Mouse (Mus musculus) limb, embryonic 12.5 days (tissue): ENCODE results near the gene Olfr1358. TPM values are rescaled to one million over a fixed set of nuclear protein-coding genes. Genes with fewer than 3 reads are reported as not detected.
"Not testable (repeated sequence)": the region's sequence is repeated elsewhere in the genome, so short reads cannot be mapped to it uniquely, and the experiment has no call there.

Experiments
- ATAC-seq: fragments of 200-750 bp; cut with Nextera tagmentation; 2 replicates; pipeline ENCODE4 v1.8.0; 2017; ENCODE audit warnings: low read depth, moderate TSS enrichment; ENCODE audit not compliant: insufficient number of reproducible peaks, insufficient read depth, low FRiP score, low TSS enrichment
- H3K27ac ChIP-seq: fragments of 300-500 bp; sonication (generic); 2 replicates; pipeline ENCODE4 v1.5.1; 2016; ENCODE audit warnings: mild to moderate bottlenecking, moderate library complexity
- H3K27me3 ChIP-seq: fragments of 300-500 bp; sonication (generic); 2 replicates; pipeline ENCODE4 v1.6.1; 2016; ENCODE audit warnings: mild to moderate bottlenecking, moderate library complexity
- H3K36me3 ChIP-seq: fragments of 300-500 bp; sonication (generic); 2 replicates; pipeline ENCODE4 v1.6.1; 2016; ENCODE audit warnings: mild to moderate bottlenecking, moderate library complexity
- H3K4me1 ChIP-seq: fragments of 300-500 bp; sonication (generic); replicated peaks from 2 replicates; pipeline ENCODE4 v1.6.1; 2016
- H3K4me2 ChIP-seq: fragments of 300-500 bp; sonication (generic); 2 replicates; pipeline ENCODE4 v1.6.1; 2016; ENCODE audit warnings: mild to moderate bottlenecking, moderate library complexity
- H3K4me3 ChIP-seq: fragments of 300-500 bp; sonication (generic); replicated peaks from 2 replicates; pipeline ENCODE4 v1.5.1; 2016; ENCODE audit warnings: mild to moderate bottlenecking
- H3K9ac ChIP-seq: fragments of 300-500 bp; sonication (generic); replicated peaks from 2 replicates; pipeline ENCODE4 v1.6.1; 2016; ENCODE audit warnings: mild to moderate bottlenecking, moderate library complexity
- H3K9me3 ChIP-seq: fragments of 300-500 bp; sonication (generic); 2 replicates; pipeline ENCODE4 v1.6.1; 2016; ENCODE audit warnings: mild to moderate bottlenecking, moderate library complexity
- WGBS: fragments of 180-500 bp; shearing (Covaris S2); methylation state at CpG from one replicate; pipeline ENCODE4 v1.1.7; 2016; 5-methylcytosine and 5-hydroxymethylcytosine counted together
- polyA plus RNA-seq: library from polyadenylated mRNA; unstranded; fragments of >200 nt; fragmentation: Nextera tagmentation; extraction: Ambion mirVana; gene quantifications from 2 replicates; pipeline ENCODE4 v1.2.1, GENCODE M21; 2016

The Olfr1358 gene
- polyA plus RNA-seq, 1 experiment from 2014 or later = not detected

GRCm38 (mm10) chr10:78486871-78487270, 30.4 kb upstream of the Olfr1358 start:
- H3K4me2 ChIP-seq = no peak overlapping the region
- H3K27ac ChIP-seq = no peak overlapping the region
- H3K27me3 ChIP-seq = peaks cover 30% of the 10 kb centered on the region
- H3K4me3 ChIP-seq = no peak overlapping the region
- no peaks in the 10 kb centered on the region for H3K9me3 ChIP-seq
- no peak overlapping the region for H3K9ac ChIP-seq
- 60% methylated on average over 5 of the region's 5 CpGs for WGBS
- ATAC-seq = no peak
- peaks cover 5% of the 10 kb centered on the region; the same call in 1 of the 2 replicates for H3K4me1 ChIP-seq
- no peaks in the 10 kb centered on the region for H3K36me3 ChIP-seq

GRCm38 (mm10) chr10:78487431-78488086, 29.7 kb upstream of the Olfr1358 start:
- no peak overlapping the region for H3K27ac ChIP-seq

GRCm38 (mm10) chr10:78502986-78503733, 14.1 kb upstream of the Olfr1358 start:
- 83% methylated on average over 6 of the region's 6 CpGs for WGBS
- ATAC-seq = no peak
- H3K27ac ChIP-seq = no peak overlapping the region
- no peak overlapping the region for H3K4me2 ChIP-seq
- no peaks in the 10 kb centered on the region for H3K27me3 ChIP-seq
- no peaks in the 10 kb centered on the region for H3K36me3 ChIP-seq
- no peak overlapping the region for H3K9ac ChIP-seq
- H3K4me3 ChIP-seq = no peak overlapping the region
- no peaks in the 10 kb centered on the region for H3K4me1 ChIP-seq
- H3K9me3 ChIP-seq = 0 out of 2 replicates have a peak, but pooled peaks cover 3% of the 10 kb centered on the region

More at GRCm38 (mm10) chr10:78487431-78488086, 29.7 kb upstream of the Olfr1358 start:
- Histone ChIP-seq H3K4me2 (peak overlapping the region; percentile 59), H3K4me3 (peak overlapping the region; percentile 30), H3K9ac (peak overlapping the region; percentile 40; the same call in 1 of the 2 replicates), H3K27me3 (peaks cover 24% of the 10 kb centered on the region), H3K9me3 (no peaks in the 10 kb centered on the region), H3K4me1 (no peaks in the 10 kb centered on the region), H3K36me3 (no peaks in the 10 kb centered on the region)
- 9% methylated on average over 26 of the region's 26 CpGs for WGBS
- peak; percentile 67 for ATAC-seq

- H3K27ac ChIP-seq = no peak overlapping the region
- no peak for ATAC-seq
- H3K27me3 ChIP-seq = peaks cover 3% of the 10 kb centered on the region; the same call in 1 of the 2 replicates
- no peaks in the 10 kb centered on the region for H3K4me1 ChIP-seq
- no peaks in the 10 kb centered on the region for H3K36me3 ChIP-seq
- no peak overlapping the region for H3K9ac ChIP-seq
- no peak overlapping the region for H3K4me3 ChIP-seq
- no peaks in the 10 kb centered on the region for H3K9me3 ChIP-seq
- no peak overlapping the region for H3K4me2 ChIP-seq
- 88% methylated on average over 9 of the region's 9 CpGs for WGBS
Observed at GRCm38 (mm10) chr10:78519792-78520191, 2.6 kb downstream of the Olfr1358 start.

- 56% methylated on average over 17 of the region's 17 CpGs for WGBS
- peaks cover 3% of the 10 kb centered on the region; the same call in 1 of the 2 replicates for H3K27me3 ChIP-seq
- no peaks in the 10 kb centered on the region for H3K9me3 ChIP-seq
- H3K4me2 ChIP-seq = no peak overlapping the region
- H3K36me3 ChIP-seq = no peaks in the 10 kb centered on the region
- no peak overlapping the region for H3K27ac ChIP-seq
- H3K4me3 ChIP-seq = no peak overlapping the region
- no peak for ATAC-seq
- H3K9ac ChIP-seq = no peak overlapping the region
- H3K4me1 ChIP-seq = no peaks in the 10 kb centered on the region
Observed at GRCm38 (mm10) chr10:78520260-78521005, 3.2 kb downstream of the Olfr1358 start.

GRCm38 (mm10) chr10:78525071-78525470, 7.8 kb downstream of the Olfr1358 start:
- H3K9ac ChIP-seq, H3K4me3 ChIP-seq, H3K27ac ChIP-seq, H3K4me1 ChIP-seq, H3K27me3 ChIP-seq, H3K36me3 ChIP-seq, ATAC-seq, H3K9me3 ChIP-seq, H3K4me2 ChIP-seq: not testable (repeated sequence)
- WGBS = 61% methylated on average over 3 of the region's 3 CpGs

- no peaks in the 10 kb centered on the region for H3K4me1 ChIP-seq
- no peak for ATAC-seq
- H3K36me3 ChIP-seq = no peaks in the 10 kb centered on the region
- 58% methylated on average over 4 of the region's 4 CpGs for WGBS
- H3K9me3 ChIP-seq = no peaks in the 10 kb centered on the region
- no peaks in the 10 kb centered on the region for H3K27me3 ChIP-seq
- no peak overlapping the region for H3K4me3 ChIP-seq
- H3K9ac ChIP-seq = no peak overlapping the region
- H3K27ac ChIP-seq = no peak overlapping the region
- H3K4me2 ChIP-seq = no peak overlapping the region
Observed at GRCm38 (mm10) chr10:78525511-78525910, 8.3 kb downstream of the Olfr1358 start.

- Histone ChIP-seq H3K4me1 (no peaks in the 10 kb centered on the region), H3K4me3 (no peak overlapping the region), H3K27ac (no peak overlapping the region), H3K36me3 (no peaks in the 10 kb centered on the region), H3K9me3 (no peaks in the 10 kb centered on the region), H3K4me2 (no peak overlapping the region), H3K9ac (no peak overlapping the region), H3K27me3 (no peaks in the 10 kb centered on the region)
- ATAC-seq = no peak
- 49% methylated on average over 2 of the region's 2 CpGs for WGBS
Observed at GRCm38 (mm10) chr10:78540943-78541342, 23.7 kb downstream of the Olfr1358 start.

GRCm38 (mm10) chr10:78565070-78565469, 47.8 kb downstream of the Olfr1358 start:
- peaks cover 2% of the 10 kb centered on the region for H3K4me1 ChIP-seq
- no peaks in the 10 kb centered on the region for H3K27me3 ChIP-seq
- ATAC-seq = no peak
- no peaks in the 10 kb centered on the region for H3K9me3 ChIP-seq
- H3K27ac ChIP-seq = no peak overlapping the region
- no peak overlapping the region for H3K4me3 ChIP-seq
- no peaks in the 10 kb centered on the region for H3K36me3 ChIP-seq
- no peak overlapping the region for H3K9ac ChIP-seq
- 89% methylated on average over 1 of the region's 1 CpGs for WGBS
- H3K4me2 ChIP-seq = no peak overlapping the region

GRCm38 (mm10) chr10:78569191-78569590, 52.0 kb downstream of the Olfr1358 start:
- ATAC-seq = no peak

GRCm38 (mm10) chr10:78569686-78570085, 52.5 kb downstream of the Olfr1358 start:
- H3K4me1 ChIP-seq = peaks cover 19% of the 10 kb centered on the region
- no peaks in the 10 kb centered on the region for H3K36me3 ChIP-seq
- no peak overlapping the region for H3K4me3 ChIP-seq
- no peaks in the 10 kb centered on the region for H3K9me3 ChIP-seq
- H3K27me3 ChIP-seq = no peaks in the 10 kb centered on the region
- no peak overlapping the region for H3K27ac ChIP-seq
- no peak overlapping the region for H3K4me2 ChIP-seq
- ATAC-seq = no peak
- no peak overlapping the region for H3K9ac ChIP-seq
- 56% methylated on average over 3 of the region's 3 CpGs for WGBS

More at GRCm38 (mm10) chr10:78569191-78569590, 52.0 kb downstream of the Olfr1358 start:
- Histone ChIP-seq H3K36me3 (no peaks in the 10 kb centered on the region), H3K4me3 (no peak overlapping the region), H3K9ac (no peak overlapping the region), H3K4me1 (peaks cover 19% of the 10 kb centered on the region), H3K27ac (no peak overlapping the region), H3K27me3 (no peaks in the 10 kb centered on the region), H3K4me2 (no peak overlapping the region), H3K9me3 (no peaks in the 10 kb centered on the region)
- 85% methylated on average over 3 of the region's 3 CpGs for WGBS
